Mouse (Mus musculus) bone marrow, adult 2 months (tissue): ENCODE measurements around the gene Zfp874a. TPM values are rescaled to one million over a fixed set of nuclear protein-coding genes. Genes with fewer than 3 reads are reported as not detected.

Experiments used
- H3K27ac ChIP-seq: fragments of 200-500 bp; 2 replicates; pipeline ENCODE4 v1.5.1; 2012; ENCODE audit warnings: low read depth, mild to moderate bottlenecking, control low read depth, inconsistent platforms, low read length; ENCODE audit not compliant: control insufficient read depth, poor library complexity, insufficient read depth
- H3K4me1 ChIP-seq: fragments of 200-500 bp; 2 replicates; pipeline ENCODE4 v1.6.1; 2011; ENCODE audit warnings: low read length; ENCODE audit not compliant: control insufficient read depth, insufficient read depth
- H3K4me3 ChIP-seq: fragments of 200-500 bp; replicated peaks from 2 replicates; pipeline ENCODE3; 2011; ENCODE audit warnings: mild to moderate bottlenecking, low read depth, low read length, control low read depth; ENCODE audit not compliant: control insufficient read depth
- CTCF ChIP-seq: fragments of 200-500 bp; IDR thresholded peaks from 2 replicates; pipeline ENCODE4 v1.5.1; 2011; ENCODE audit warnings: low read length, control low read depth; ENCODE audit not compliant: control insufficient read depth, insufficient read depth
- POLR2A ChIP-seq: fragments of 200-500 bp; IDR thresholded peaks from 2 replicates; pipeline ENCODE4 v1.6.1; 2011; ENCODE audit warnings: low read depth, mild to moderate bottlenecking, control low read depth, low read length, borderline replicate concordance; ENCODE audit not compliant: control insufficient read depth
- WGBS: fragments of 180-500 bp; shearing (Covaris S2); methylation state at CpG from one replicate; pipeline ENCODE4 v1.1.7; 2018; 5-methylcytosine and 5-hydroxymethylcytosine counted together
- polyA plus RNA-seq: library from polyadenylated mRNA; stranded (reverse); fragments of >200 nt; gene quantifications from 2 replicates; pipeline ENCODE4 v1.2.4, GENCODE M21; 2011; ENCODE audit warnings: low replicate concordance; ENCODE audit not compliant: missing spikeins, insufficient read depth, insufficient read length

Gene Zfp874a
- 3.5 and 10.9 TPM in 2 replicates for polyA plus RNA-seq

DNA sequence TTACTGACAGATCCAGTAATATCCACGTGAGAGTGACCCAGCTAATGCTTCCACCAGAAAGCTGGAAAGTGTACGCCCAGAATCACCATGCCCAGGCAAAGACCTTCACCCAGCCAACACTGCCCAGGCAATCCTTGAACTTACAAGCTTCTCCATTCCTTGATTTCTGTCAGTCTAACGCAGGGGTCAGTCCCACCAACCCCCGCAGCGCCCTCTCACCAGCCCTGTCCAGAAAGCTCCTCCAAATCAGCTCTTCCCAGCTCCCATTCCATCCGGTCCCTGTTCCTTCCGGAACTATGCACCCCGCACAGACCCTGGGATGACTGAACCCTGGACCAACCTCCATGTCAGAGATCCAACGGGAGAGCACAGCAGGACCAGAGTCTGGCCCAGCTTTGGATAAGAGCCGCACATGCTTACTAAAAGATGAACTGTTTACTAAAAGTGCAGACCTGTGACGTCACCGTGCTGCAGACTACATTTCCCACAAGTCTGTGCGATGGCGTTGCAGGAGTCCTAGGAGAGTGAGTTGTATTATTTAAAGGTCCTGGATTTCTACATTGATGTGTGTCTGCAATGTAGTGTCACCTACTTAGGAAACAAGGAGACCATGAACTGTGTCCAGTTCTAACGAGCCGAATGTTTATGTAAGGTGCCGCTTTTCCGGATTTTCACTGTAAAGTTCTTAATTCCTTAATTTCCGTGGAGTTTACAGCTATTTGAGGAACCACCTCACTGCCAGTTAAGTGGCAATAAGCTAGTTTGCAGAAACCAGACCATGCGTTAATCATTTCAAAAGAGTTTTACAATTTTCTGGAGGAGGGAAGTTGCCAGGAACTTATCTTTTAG, at the start of gene Zfp874a:
Zfp874a (minus strand) TSS at position 453 of the 849 bp plus-strand sequence.
- H3K4me3 ChIP-seq: peak within 1 kb of the TSS; percentile 76
- peak within 1 kb of the TSS; percentile 45; the same call in 1 of the 2 replicates for H3K27ac ChIP-seq
- TF ChIP-seq CTCF (no peak), POLR2A (no peak)
- no peaks in the 10 kb centered on the region; the same call in 1 of the 2 replicates for H3K4me1 ChIP-seq
- WGBS: under 1% methylated on average over 20 of the region's 20 CpGs

DNA sequence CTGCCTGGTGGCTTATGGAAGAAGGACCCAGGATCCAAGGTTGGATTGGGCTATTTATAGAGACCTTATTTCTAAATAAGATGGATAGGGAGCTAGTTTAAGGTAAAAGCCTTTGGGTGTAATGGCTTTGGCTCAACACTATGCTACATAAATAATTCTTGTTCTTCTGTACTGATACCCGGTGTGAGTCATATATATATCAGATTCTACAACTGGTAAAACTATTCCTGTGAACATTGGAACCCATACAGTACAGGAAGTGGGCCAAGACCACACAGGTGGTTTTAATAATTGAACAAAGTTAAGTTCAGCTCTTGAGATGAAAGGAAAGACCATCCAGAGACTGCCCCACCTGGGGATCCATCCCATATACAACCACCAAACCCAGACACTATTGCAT, 49.5 kb upstream of the Zfp874a start:
- Histone ChIP-seq H3K27ac (no peak overlapping the region), H3K4me1 (no peaks in the 10 kb centered on the region; the same call in 1 of the 2 replicates), H3K4me3 (no peak overlapping the region)
- WGBS: 83% methylated on average over 1 of the region's 1 CpGs
- no peak for TF ChIP-seq CTCF

DNA sequence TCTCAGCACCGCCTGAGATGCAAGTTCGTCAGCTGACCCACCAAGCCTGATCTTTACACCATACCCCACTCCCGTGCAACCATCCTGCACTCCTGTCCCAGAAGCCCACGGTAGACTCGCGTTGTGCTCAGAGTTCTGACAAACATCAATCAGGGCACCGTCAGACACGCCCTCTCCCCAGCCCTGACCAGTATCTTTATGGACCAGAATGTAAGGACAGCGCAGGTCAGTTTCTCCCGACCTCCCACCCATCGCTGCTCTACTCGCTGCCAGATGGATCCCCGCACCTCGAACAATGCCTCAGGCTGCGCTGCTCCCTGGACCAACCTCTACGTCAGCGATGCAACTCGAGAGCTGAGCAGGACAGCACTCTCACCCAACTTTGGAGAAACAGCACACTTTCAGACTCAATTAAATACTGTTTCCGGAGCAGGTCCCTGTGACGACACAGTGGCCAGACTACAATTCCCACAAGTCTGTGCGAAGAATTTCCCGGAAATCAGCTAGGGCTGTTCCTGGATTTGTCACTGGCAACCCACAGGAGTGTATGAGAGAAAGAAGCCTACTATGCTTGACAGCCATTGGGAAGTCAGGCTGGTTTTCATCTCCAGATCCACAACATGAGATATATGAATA, 48.8 kb upstream of the Zfp874a start, which contains the start of gene Zfp58:
Zfp58 (minus strand) TSS at position 472 of the 636 bp plus-strand sequence.
- WGBS: under 1% methylated on average over 22 of the region's 22 CpGs
- Histone ChIP-seq H3K4me1 (no peaks in the 10 kb centered on the region; the same call in 1 of the 2 replicates), H3K27ac (no peak within 1 kb of the TSS), H3K4me3 (peak within 1 kb of the TSS; percentile 76)
- TF ChIP-seq POLR2A (peak; percentile 52; the same call in 1 of the 2 replicates), CTCF (no peak)

DNA sequence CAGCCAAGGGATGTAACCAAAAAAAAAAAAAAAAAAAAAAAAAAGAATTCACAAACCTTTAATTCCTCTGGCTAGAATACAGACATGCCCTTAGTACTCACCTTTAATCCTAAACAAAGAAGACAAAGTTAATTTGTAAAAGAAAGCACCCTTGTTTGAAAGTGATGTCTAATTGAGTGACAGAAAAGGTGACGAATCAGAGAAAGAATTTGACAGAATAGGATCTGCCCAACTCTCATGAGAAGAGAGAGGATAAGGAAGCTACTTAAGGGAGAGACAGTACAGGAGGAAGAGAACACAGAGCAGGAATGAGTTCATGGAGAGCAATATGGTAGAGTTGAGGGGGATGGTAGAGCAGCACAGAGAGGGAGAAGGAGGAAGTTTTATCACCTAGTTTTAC, 44.2 kb upstream of the Zfp874a start:
- no peak overlapping the region for H3K4me3 ChIP-seq
- no peaks in the 10 kb centered on the region; the same call in 1 of the 2 replicates for H3K4me1 ChIP-seq
- H3K27ac ChIP-seq: no peak overlapping the region
- 84% methylated on average over 1 of the region's 1 CpGs for WGBS
- TF ChIP-seq POLR2A (no peak), CTCF (no peak)

DNA sequence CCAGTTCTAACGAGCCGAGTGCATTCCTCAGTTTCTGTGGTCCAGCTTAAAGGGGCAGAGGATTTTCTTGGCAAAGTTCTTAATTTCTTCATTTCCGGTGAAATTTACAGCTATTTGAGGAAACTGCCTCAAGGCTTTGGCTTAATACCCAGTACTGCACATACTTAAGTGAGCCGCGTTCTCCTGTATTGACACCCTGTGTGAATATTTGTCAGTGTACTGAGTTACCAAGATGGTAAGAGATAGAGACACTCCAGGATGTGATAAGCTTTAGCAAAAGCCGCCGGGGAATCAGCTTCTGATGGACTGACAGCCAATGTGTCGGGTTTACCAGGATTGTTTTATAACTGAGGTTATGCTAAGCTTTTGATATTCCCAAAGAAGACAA, 33.0 kb upstream of the Zfp874a start:
- H3K4me3 ChIP-seq: peak overlapping the region; percentile 89
- WGBS: 32% methylated on average over 8 of the region's 8 CpGs
- H3K4me1 ChIP-seq: no peaks in the 10 kb centered on the region; the same call in 1 of the 2 replicates
- TF ChIP-seq POLR2A: no peak
- TF ChIP-seq CTCF: no peak
- H3K27ac ChIP-seq: no peak overlapping the region

DNA sequence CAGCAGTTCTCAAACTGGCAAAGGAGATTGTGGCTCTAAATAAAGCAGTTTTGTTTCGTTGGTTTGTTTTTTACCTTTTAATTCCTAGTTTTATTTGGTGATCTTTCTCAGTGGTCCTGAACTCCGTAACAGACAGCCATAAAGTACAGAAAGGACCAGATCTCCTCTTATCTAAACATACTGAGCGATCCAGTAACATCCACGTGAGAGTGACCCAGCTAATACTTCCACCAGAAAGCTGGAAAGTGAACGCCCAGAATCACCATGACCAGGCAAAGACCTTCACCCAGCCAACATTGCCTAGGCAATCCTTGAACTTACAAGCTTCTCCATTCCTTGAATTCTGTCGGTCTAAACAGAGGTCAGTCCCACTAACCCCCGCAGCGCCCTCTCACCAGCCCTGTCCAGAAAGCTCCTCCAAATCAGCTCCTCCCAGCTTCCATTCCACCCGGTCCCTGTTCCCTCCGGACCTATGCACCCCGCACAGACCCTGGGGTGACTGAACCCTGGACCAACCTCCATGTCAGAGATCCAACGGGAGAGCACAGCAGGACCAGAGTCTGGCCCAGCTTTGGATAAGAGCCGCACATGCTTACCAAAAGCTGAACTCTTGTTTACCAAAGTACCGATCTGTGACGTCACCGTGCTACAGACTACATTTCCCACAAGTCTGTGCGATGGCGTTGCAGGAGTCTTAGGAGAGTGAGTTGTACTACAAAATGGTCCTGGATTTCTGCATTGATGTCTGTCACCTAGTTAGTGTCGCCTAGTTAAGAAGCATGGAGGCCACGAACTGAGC, 32.4 kb upstream of the Zfp874a start, which contains the start of gene Zfp874b:
Zfp874b (minus strand) TSS at position 634 of the 799 bp plus-strand sequence.
- H3K27ac ChIP-seq: peak within 1 kb of the TSS; percentile 66
- H3K4me3 ChIP-seq: peak within 1 kb of the TSS; percentile 89
- under 1% methylated on average over 20 of the region's 20 CpGs for WGBS
- H3K4me1 ChIP-seq: no peaks in the 10 kb centered on the region; the same call in 1 of the 2 replicates
- TF ChIP-seq CTCF: no peak
- no peak for TF ChIP-seq POLR2A

DNA sequence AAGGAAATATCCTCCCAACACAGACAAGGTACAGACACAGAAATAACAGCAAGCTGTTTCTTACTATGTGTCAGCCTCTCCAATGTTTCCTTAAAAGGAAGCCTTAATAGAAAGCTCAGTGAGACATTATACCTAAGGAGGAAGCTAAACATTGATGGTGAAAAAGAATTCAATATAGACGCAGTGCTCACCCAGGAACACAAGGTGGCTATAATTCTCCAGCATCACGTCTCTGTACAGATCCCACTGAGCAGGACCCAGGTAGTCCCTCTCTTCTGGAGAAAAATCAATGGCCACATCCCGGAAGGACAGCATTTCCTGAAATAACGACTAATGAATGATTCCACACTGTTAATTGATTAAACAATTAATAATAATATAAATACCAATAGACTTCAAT, 30.1 kb upstream of the Zfp874a start:
- H3K4me3 ChIP-seq: no peak overlapping the region
- no peak for TF ChIP-seq POLR2A
- no peak for TF ChIP-seq CTCF
- no peak overlapping the region for H3K27ac ChIP-seq
- 54% methylated on average over 4 of the region's 4 CpGs for WGBS
- H3K4me1 ChIP-seq: no peaks in the 10 kb centered on the region; the same call in 1 of the 2 replicates
